Mouse (Mus musculus): ENCODE data around the gene Myadm. TPM values are rescaled to one million over a fixed set of nuclear protein-coding genes. Genes with fewer than 3 reads are reported as not detected.

Myadm gene
- polyA plus RNA-seq, 1 experiment from 2014 or later = 55.1 TPM

- H3K4me3 ChIP-seq (ENCODE audit: low read depth, low read length) = no peak overlapping the region
- no peak for ATAC-seq (ENCODE audit: low read depth)
- H3K27ac ChIP-seq (ENCODE audit: low read length) = peak overlapping the region; percentile 53; the same call in 1 of the 2 replicates
- no peaks in the 10 kb centered on the region for H3K9me3 ChIP-seq (replicated peaks; ENCODE audit: control insufficient read depth, low read length)
- H3K27me3 ChIP-seq (ENCODE audit: control insufficient read depth, insufficient read depth, low read depth, low read length) = no peaks in the 10 kb centered on the region
- WGBS (ENCODE audit: insufficient replicate concordance) = 28% methylated on average over 5 of the region's 5 CpGs
- H3K4me1 ChIP-seq (ENCODE audit: control insufficient read depth, low read depth, low read length) = peaks cover 5% of the 10 kb centered on the region
- no peak overlapping the region for H3K9ac ChIP-seq (ENCODE audit: low read depth, low read length)
- peaks cover 6% of the 10 kb centered on the region; the same call in 1 of the 2 replicates for H3K36me3 ChIP-seq (ENCODE audit: control insufficient read depth, insufficient read depth)
- no peak overlapping the region for H3K4me2 ChIP-seq (ENCODE audit: low read depth, low read length)
Observed at GRCm38 (mm10) chr7:3295321-3296110, 6.6 kb downstream of the Myadm start.

DNA sequence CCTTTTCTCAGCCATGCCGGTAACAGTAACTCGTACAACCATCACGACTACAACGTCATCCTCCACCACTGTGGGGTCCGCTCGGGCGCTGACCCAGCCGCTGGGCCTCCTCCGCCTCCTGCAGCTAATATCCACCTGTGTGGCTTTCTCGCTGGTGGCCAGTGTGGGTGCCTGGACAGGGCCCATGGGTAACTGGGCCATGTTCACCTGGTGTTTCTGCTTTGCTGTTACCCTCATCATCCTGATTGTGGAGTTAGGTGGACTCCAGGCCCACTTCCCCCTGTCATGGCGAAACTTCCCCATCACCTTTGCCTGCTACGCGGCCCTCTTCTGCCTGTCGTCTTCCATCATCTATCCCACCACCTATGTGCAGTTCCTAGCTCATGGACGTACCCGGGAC is 7.8 kb downstream of the Myadm start:
- WGBS (ENCODE audit: insufficient replicate concordance) = 84% methylated on average over 16 of the region's 16 CpGs
- H3K4me2 ChIP-seq (ENCODE audit: low read depth, low read length) = no peak overlapping the region
- ATAC-seq (ENCODE audit: low read depth) = no peak

GRCm38 (mm10) chr7:3299941-3300617 is 11.2 kb downstream of the Myadm start:
- no peak overlapping the region for H3K27ac ChIP-seq (ENCODE audit: low read length)
- H3K27me3 ChIP-seq (ENCODE audit: control insufficient read depth, insufficient read depth, low read depth, low read length) = peaks cover 37% of the 10 kb centered on the region
- peaks cover 2% of the 10 kb centered on the region for H3K4me1 ChIP-seq (ENCODE audit: control insufficient read depth, low read depth, low read length)
- H3K9me3 ChIP-seq (replicated peaks; ENCODE audit: control insufficient read depth, low read length) = no peaks in the 10 kb centered on the region
- H3K36me3 ChIP-seq (ENCODE audit: control insufficient read depth, insufficient read depth) = peaks cover 6% of the 10 kb centered on the region; the same call in 1 of the 2 replicates
- ATAC-seq (ENCODE audit: low read depth) = no peak
- 44% methylated on average over 7 of the region's 7 CpGs for WGBS (ENCODE audit: insufficient replicate concordance)
- no peak overlapping the region for H3K4me3 ChIP-seq (ENCODE audit: low read depth, low read length)
- H3K4me2 ChIP-seq (ENCODE audit: low read depth, low read length) = no peak overlapping the region
- H3K9ac ChIP-seq (ENCODE audit: low read depth, low read length) = no peak overlapping the region

More for the DNA sequence above, 7.8 kb downstream of the Myadm start:
- Histone ChIP-seq H3K9ac (ENCODE audit: low read depth, low read length) (no peak overlapping the region), H3K4me3 (ENCODE audit: low read depth, low read length) (no peak overlapping the region), H3K27ac (ENCODE audit: low read length) (no peak overlapping the region), H3K36me3 (ENCODE audit: control insufficient read depth, insufficient read depth) (peaks cover 6% of the 10 kb centered on the region; the same call in 1 of the 2 replicates), H3K27me3 (ENCODE audit: control insufficient read depth, insufficient read depth, low read depth, low read length) (peaks cover 5% of the 10 kb centered on the region), H3K9me3 (replicated peaks; ENCODE audit: control insufficient read depth, low read length) (no peaks in the 10 kb centered on the region), H3K4me1 (ENCODE audit: control insufficient read depth, low read depth, low read length) (peaks cover 5% of the 10 kb centered on the region)

DNA sequence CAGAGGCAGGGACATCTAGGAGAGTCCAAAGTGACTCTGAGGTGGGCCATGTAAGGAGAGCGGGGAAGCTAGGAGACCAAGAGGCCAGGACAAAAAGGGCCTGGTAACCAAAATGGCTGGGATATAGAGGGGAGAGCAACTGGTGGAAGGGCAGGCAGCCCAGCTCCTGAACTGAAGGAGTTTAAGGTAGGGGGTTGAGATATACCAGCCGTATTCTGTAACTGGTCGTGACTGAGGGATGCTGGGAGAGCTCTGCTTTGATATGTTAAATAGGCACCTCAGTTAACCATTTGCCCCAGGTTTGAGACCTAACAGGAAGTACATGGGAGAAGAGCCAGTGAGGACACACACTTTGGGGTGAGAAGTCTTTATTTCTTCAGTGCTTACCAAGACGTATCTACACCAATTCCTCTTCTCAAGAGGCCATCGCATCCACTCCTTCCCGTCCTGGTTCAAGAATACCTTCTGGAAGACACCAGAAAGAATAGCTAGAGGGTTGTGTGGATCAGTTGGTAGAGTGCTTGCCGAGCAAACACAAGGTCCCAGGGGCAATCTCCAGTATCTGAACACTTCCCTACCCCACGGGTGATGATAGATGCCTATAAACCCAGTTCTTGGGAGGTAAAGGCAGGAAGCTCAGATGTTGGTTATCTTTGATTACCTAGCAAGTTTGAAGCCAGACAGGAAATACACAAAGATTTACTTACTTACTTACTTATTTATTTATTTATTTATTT is 12.2 kb downstream of the Myadm start:
- Histone ChIP-seq H3K4me3 (ENCODE audit: low read depth, low read length) (no peak overlapping the region), H3K27me3 (ENCODE audit: control insufficient read depth, insufficient read depth, low read depth, low read length) (peaks cover 46% of the 10 kb centered on the region), H3K9ac (ENCODE audit: low read depth, low read length) (no peak overlapping the region), H3K9me3 (replicated peaks; ENCODE audit: control insufficient read depth, low read length) (no peaks in the 10 kb centered on the region), H3K36me3 (ENCODE audit: control insufficient read depth, insufficient read depth) (peaks cover 6% of the 10 kb centered on the region; the same call in 1 of the 2 replicates), H3K4me1 (ENCODE audit: control insufficient read depth, low read depth, low read length) (peaks cover 2% of the 10 kb centered on the region), H3K27ac (ENCODE audit: low read length) (no peak overlapping the region), H3K4me2 (ENCODE audit: low read depth, low read length) (no peak overlapping the region)
- no peak for ATAC-seq (ENCODE audit: low read depth)
- WGBS (ENCODE audit: insufficient replicate concordance) = 45% methylated on average over 8 of the region's 8 CpGs

- Histone ChIP-seq H3K27ac (ENCODE audit: low read length) (no peak overlapping the region), H3K36me3 (ENCODE audit: control insufficient read depth, insufficient read depth) (peaks cover 4% of the 10 kb centered on the region; the same call in 1 of the 2 replicates), H3K9me3 (replicated peaks; ENCODE audit: control insufficient read depth, low read length) (no peaks in the 10 kb centered on the region), H3K27me3 (ENCODE audit: control insufficient read depth, insufficient read depth, low read depth, low read length) (peaks cover 46% of the 10 kb centered on the region), H3K4me3 (ENCODE audit: low read depth, low read length) (peak overlapping the region; percentile 43), H3K9ac (ENCODE audit: low read depth, low read length) (no peak overlapping the region), H3K4me2 (ENCODE audit: low read depth, low read length) (peak overlapping the region; percentile 58), H3K4me1 (ENCODE audit: control insufficient read depth, low read depth, low read length) (peaks cover 2% of the 10 kb centered on the region)
- WGBS (ENCODE audit: insufficient replicate concordance) = 3% methylated on average over 33 of the region's 33 CpGs
- ATAC-seq (ENCODE audit: low read depth) = no peak
Observed at GRCm38 (mm10) chr7:3301628-3302555, 13.0 kb downstream of the Myadm start.

DNA sequence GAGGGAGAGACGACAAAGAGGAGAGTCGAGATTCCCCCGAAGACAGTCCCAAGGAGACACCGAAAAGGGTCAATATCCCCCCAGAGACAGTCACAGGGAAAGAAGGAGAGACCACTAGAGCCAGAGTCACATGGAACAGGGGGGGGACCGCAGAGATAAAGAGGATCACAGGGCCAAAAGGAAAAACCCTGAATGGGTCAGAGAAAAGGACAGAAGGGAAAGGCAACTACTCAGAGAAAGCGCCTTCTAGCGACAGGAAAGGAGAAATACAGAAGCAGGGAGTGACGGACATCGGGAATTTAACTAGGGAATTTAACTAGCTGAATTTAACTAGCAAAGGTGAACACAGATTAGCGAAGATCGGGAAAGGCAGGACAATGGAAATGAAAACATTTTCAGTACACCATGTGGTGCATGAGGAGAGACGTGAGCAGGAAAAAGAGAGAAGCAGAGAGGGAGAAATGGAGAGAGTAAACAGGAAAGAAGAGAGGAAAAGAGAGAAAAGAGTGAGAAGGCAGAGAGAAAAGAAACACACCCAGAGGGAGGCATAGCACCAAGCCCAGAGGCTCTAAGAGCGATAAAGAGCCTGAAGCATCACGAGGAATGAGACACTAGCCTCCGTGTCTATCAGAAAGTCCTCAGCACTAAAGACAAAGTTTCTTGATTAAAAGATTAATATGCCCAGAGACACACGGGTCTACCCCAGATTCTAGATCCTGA is 13.8 kb downstream of the Myadm start:
- Histone ChIP-seq H3K27ac (ENCODE audit: low read length) (no peak overlapping the region), H3K9me3 (replicated peaks; ENCODE audit: control insufficient read depth, low read length) (no peaks in the 10 kb centered on the region), H3K9ac (ENCODE audit: low read depth, low read length) (no peak overlapping the region), H3K27me3 (ENCODE audit: control insufficient read depth, insufficient read depth, low read depth, low read length) (peaks cover 46% of the 10 kb centered on the region), H3K4me1 (ENCODE audit: control insufficient read depth, low read depth, low read length) (peaks cover 2% of the 10 kb centered on the region), H3K36me3 (ENCODE audit: control insufficient read depth, insufficient read depth) (no peaks in the 10 kb centered on the region), H3K4me2 (ENCODE audit: low read depth, low read length) (peak overlapping the region; percentile 58), H3K4me3 (ENCODE audit: low read depth, low read length) (peak overlapping the region; percentile 43)
- ATAC-seq (ENCODE audit: low read depth) = 0 out of 2 replicates have a peak, but pooled peaks have one; percentile 22
- 2% methylated on average over 16 of the region's 16 CpGs for WGBS (ENCODE audit: insufficient replicate concordance)

GRCm38 (mm10) chr7:3303276-3303781 is 14.4 kb downstream of the Myadm start:
- H3K4me3 ChIP-seq (ENCODE audit: low read depth, low read length) = peak overlapping the region; percentile 35
- no peak overlapping the region for H3K27ac ChIP-seq (ENCODE audit: low read length)
- no peak overlapping the region for H3K9ac ChIP-seq (ENCODE audit: low read depth, low read length)
- H3K4me2 ChIP-seq (ENCODE audit: low read depth, low read length) = peak overlapping the region; percentile 49
- peaks cover 46% of the 10 kb centered on the region for H3K27me3 ChIP-seq (ENCODE audit: control insufficient read depth, insufficient read depth, low read depth, low read length)
- WGBS (ENCODE audit: insufficient replicate concordance) = 1% methylated on average over 23 of the region's 29 CpGs
- no peak for ATAC-seq (ENCODE audit: low read depth)
- H3K36me3 ChIP-seq (ENCODE audit: control insufficient read depth, insufficient read depth) = no peaks in the 10 kb centered on the region
- H3K9me3 ChIP-seq (replicated peaks; ENCODE audit: control insufficient read depth, low read length) = no peaks in the 10 kb centered on the region
- H3K4me1 ChIP-seq (ENCODE audit: control insufficient read depth, low read depth, low read length) = peaks cover 2% of the 10 kb centered on the region

All from liver, embryonic 16.5 days (tissue).